Mouse (Mus musculus) urinary bladder, adult 18-20 months (tissue): ENCODE data around the gene Nlrp10.

ENCODE experiments used
- DNase-seq, 2 experiments: peaks; one replicate each; pipeline ENCODE4 v3.0.0; 2022; ENCODE audit warnings: low spot score in 2 of 2, mixed read lengths in 2 of 2

Nlrp10 gene

GRCm38 (mm10) chr7:108929726-108930393 lies at the start of gene Nlrp10:
TSS of gene Nlrp10 (minus strand) at chr7:108930178.
- no peak for DNase-seq

- no peak for DNase-seq
These were observed 42.3 kb upstream of the Nlrp10 start for GRCm38 (mm10) chr7:108972273-108972672.

- no peak for DNase-seq
These were observed 38.2 kb upstream of the Nlrp10 start for GRCm38 (mm10) chr7:108968201-108968600.

- DNase-seq: peak in 1 of 2 experiments; percentile 21
These were observed 36.9 kb upstream of the Nlrp10 start for GRCm38 (mm10) chr7:108966742-108967362.

GRCm38 (mm10) chr7:108965968-108966367 lies 36.0 kb upstream of the Nlrp10 start:
- no peak for DNase-seq

GRCm38 (mm10) chr7:108957734-108958133 lies 27.8 kb upstream of the Nlrp10 start:
- no peak for DNase-seq

GRCm38 (mm10) chr7:108954185-108954584 lies 24.2 kb upstream of the Nlrp10 start:
- no peak for DNase-seq

GRCm38 (mm10) chr7:108952801-108953200 lies 22.8 kb upstream of the Nlrp10 start:
- DNase-seq: no peak

- DNase-seq: peak in 1 of 2 experiments; percentile 43
These were observed 20.9 kb upstream of the Nlrp10 start for GRCm38 (mm10) chr7:108950762-108951331.

- no peak for DNase-seq
These were observed 20.4 kb upstream of the Nlrp10 start, which contains the start of gene Tub for GRCm38 (mm10) chr7:108950312-108950761. TSS of gene Tub (plus strand) at chr7:108950338.

GRCm38 (mm10) chr7:108949301-108949700 lies 19.3 kb upstream of the Nlrp10 start:
- no peak for DNase-seq

- DNase-seq: no peak
These were observed 18.6 kb upstream of the Nlrp10 start for GRCm38 (mm10) chr7:108948611-108949010.

- DNase-seq: no peak
These were observed 14.0 kb upstream of the Nlrp10 start for GRCm38 (mm10) chr7:108944002-108944401.

- DNase-seq: peak; percentile 28 to 68
These were observed 11.5 kb upstream of the Nlrp10 start for GRCm38 (mm10) chr7:108941466-108941865.

- no peak for DNase-seq
These were observed 6.6 kb upstream of the Nlrp10 start for GRCm38 (mm10) chr7:108936591-108936990.

GRCm38 (mm10) chr7:108935411-108935810 lies 5.4 kb upstream of the Nlrp10 start:
- no peak for DNase-seq

GRCm38 (mm10) chr7:108934836-108935235 lies 4.9 kb upstream of the Nlrp10 start:
- no peak for DNase-seq

GRCm38 (mm10) chr7:108933794-108934731 lies 4.1 kb upstream of the Nlrp10 start, which contains the start of gene Eif3f:
TSS of gene Eif3f (plus strand) at chr7:108934417.
- peak; percentile 83 to 90 for DNase-seq

GRCm38 (mm10) chr7:108928280-108929188 lies 1.4 kb downstream of the Nlrp10 start:
- DNase-seq: no peak

- DNase-seq: no peak
These were observed 2.9 kb downstream of the Nlrp10 start for GRCm38 (mm10) chr7:108927043-108927442.

- DNase-seq: no peak
These were observed 26.0 kb downstream of the Nlrp10 start for GRCm38 (mm10) chr7:108903969-108904368.
